Mouse (Mus musculus) spleen, adult 12 weeks (tissue): ENCODE measurements around the gene Grm4.

Experiments used
- DNase-seq: peaks from one replicate; pipeline ENCODE4 v3.0.0; 2022; ENCODE audit warnings: low spot score

Grm4 gene

DNA sequence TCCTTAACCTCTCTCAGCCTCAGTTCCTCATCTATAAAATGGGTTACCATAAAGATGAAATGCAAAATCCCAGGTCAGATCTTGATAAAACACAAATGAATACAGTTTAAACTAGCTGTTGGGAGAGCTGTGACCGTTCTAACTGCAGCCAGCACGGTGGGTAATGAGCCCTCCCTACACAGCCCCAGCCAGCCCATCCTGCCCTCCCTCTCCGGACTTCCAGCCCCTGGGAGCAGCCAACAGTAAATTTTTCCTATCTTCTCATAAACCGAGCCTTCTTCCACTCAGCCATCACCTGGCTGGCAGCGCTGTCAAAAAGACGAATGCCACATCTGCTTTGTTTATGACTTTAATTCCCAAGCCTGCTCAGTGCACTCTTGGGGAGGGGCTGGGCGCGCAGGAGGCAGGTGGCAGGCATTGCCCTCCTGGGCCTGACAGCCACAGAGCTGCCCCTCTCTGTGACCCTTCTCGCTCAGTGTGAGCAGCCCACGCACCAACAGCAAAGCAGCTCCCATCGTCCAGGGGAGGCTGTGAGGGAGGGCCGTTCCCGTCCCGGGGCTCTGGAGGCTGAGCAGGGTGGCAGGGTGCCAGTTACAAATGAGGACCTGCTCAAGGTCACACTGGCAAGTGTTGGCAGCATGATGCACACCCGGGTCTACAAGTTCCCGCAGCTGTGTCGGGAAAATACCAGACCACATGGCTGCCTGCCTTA lies 75.7 kb downstream of the Grm4 start:
- DNase-seq, result no peak

DNA sequence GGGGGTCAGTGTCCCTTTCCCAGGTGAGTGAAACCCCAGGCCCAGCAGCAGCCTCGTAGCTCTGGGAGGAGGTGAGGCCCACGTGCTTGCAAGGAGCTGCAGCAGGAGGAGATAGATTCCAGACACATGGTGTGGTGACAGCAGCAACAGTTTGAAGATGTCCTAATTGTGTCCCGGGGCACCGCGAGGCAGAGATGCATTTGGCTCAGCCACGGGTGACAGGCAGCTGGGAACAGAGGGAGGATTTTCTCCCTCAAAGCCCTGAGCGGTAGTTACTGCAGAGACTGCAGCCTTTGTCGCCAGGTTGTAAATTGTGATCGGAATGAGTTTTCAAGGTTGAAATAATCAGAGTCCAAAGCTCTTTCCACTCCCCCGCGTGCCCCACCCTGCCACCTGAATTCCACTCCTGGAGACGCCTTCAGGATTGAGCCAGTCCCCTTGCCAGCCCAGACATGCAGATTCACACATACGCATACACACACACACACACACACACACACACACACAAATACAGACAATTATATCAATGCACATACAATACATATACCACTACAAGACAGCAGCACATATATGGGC lies 78.6 kb downstream of the Grm4 start:
- DNase-seq, result no peak

DNA sequence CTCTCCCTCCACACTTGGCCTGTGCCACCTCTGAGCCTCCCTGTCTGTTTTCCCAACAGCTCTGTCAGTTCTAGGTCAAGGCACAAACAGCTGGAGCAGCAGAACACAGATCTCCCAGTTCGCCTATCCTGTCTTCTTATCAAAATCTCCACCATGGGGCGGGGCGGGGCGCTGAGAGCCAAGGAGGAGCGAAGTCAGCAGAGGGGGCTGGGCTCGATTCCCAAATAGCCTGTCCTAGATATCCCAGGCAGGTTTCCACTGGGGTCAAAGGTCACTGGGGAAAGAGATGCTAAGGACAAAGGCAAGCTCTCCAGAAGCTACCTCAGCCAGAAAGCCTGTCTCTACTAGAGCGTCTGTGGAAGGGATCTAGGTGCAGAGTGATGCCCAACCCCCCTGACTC lies 79.4 kb downstream of the Grm4 start:
- DNase-seq, result no peak

DNA sequence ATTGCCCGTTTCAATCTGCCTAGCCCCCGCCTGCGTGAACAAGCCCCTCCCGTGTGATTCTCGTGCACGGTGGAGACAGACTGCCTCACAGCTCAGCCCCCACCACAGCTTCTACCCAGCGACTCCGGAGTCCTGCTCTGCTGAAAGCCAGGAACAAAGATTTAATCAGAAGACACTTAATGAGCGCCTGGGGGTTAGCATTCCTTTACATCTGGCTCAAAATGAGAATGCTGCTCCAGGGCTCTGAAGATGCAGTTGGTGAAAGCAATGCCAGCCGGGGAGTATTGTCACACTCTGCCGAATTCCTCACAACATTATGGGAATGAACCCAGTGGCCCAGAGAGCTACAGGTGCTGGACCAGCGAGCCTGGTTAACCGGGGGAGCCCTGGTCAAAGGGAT lies 85.4 kb downstream of the Grm4 start:
- DNase-seq, result no peak

DNA sequence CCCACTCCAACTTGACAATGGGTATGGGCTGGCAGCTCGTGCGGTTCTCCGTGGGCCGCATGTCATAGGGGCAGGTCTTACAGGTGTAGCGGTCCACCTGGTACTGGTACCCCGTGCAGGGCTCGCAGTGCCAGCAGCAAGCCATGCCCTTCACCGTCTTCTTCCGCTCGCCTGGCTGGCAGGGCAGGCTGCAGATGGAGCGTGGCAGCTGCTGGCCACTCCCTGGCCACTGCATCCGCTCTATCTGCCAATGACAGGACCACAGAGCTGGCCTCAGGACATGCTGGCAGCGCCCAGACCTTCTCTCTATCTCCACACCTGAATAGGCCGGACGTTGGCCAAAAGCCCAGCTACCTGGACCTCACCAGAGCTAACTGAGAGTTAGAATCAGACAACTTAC lies 86.0 kb downstream of the Grm4 start:
- DNase-seq, result no peak

DNA sequence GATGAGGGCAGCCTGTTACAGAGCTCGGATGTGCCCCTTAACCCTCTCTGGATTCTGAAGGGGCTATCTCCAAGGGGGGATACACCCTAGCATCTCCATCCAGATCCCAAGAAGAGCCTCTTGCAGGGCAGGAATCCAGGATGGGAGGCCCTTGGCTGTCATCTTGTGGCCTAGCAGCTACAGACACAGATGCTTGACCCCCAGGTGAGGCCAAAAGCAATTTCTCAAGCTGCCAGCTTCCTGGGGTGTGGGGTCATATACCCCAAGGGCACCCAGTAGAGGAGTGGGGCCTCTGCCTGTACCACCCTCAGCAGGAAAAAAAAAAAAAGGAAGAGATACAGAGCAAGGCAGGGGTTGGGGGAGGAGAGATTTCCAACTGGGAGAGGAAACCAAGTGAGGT lies 87.1 kb downstream of the Grm4 start:
- DNase-seq, result no peak

DNA sequence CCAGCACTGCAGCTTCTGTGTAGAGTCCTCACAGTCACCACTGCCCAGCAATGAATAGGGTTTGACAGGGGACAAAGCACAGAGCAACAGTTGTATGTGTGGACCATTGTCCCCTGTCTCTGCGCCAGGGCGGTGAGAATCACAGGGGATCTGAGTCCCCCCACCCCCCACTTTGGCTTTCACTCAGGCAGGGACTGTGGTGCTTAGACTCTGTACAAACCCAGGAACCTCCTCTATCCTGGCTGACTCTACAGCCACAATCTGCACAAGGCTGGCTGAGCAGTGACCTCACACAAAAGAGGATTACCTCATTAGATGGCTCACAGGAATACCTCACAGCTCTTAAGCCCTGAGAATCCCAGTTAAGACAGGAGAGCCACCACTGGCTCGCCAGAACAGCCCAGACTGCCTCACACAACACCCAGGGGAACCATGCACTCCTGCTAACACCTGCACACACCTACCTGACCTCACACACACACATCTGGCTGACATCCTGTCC lies 88.0 kb downstream of the Grm4 start:
- DNase-seq, result no peak

DNA sequence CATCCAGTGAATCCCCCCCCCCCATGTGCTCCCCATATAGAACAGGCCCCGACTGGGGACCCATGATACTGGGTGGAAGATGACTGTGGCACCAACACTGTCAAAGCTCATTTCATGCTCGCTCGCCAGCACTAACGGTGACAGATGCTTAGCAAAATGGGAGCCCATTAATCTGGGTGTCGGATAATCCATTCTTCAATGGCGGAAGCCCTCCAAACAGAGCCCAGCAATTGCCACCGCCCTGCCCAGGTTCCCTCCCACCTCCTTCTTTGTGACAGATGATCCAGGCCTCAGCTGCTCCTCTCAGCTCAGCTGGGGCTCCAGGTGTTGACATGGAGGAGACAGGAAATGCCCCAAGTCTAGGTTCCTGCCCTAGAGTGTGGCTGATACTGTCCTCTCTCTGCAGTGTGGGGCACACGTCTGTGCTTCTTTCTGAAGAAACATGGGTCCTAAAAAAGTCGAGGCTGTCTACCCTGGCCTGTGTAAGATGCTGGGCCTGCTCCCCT lies 89.0 kb downstream of the Grm4 start:
- no peak for DNase-seq

DNA sequence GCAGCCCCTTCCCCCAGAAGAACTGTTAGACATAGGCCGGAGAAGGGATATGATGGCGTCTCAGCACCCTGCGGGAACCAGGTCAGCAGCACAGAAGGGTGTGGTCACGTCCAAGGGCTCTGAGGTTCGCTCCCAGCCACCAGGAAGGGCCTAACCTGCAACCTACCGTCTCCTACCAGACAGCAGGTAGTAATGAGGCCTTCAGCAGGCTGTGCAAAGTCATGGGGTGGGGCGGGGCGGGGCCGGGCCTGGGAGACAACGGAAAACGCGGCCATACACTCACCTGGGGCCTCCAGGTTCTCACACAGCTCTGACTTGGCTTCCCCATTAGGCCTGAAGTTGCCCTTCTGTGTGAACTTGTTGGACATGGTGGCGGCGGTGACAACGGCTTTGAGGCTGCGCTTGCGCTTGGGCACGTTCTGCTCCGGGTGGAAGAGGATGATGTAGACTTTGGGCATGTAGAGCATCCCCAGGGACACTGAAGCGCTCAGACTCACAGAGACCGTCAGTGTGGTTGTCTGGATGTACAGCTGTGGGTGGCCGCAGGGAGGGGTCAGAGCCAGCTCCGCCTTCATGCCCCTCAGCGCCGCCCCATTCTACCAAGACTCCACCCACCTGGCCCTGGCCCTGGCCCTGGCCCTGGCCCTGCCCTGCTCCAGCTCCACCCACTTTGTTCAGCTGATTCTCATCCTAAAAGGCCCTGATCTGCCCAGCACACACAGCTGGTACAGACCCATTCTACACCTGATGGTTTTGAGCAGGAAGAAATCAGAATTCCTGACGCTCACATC lies 90.0 kb downstream of the Grm4 start:
- DNase-seq, result no peak

DNA sequence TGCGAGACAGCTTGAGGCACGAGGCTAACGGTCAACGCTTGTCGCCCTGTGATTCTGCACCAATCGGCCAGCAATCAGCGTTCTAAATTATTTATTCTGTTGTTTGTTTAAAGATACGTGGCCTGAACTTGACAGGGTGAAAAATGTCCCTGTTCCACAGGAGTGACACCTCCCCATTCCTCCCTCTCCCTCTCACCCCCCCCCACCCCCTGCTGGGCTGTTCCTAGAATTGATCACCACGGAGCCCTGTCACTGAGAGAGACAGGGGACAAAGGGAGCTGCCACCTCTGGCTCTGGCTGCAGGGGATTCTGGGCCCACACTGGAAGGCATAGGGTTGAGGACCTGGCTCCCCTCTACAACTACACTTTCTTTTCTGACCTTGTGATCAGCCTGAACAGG lies 91.4 kb downstream of the Grm4 start:
- no peak for DNase-seq

DNA sequence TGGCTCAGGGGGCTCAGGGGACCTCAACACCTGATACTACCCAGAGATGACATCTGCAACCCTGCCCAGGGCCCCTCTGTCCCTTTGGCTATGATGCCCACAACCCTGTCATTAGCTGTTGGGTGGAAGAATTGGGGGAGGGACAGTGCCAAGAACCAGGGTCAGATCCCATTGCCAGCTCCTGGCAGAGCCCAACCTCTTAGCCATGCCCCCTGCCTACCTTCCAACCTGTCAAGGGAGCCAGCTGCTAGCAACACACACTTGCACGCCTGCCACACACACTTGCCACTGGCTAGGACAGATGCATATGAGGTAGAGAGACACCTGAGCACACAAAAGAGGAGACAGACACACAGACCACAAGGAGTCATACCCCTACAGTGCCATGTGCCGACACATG lies 96.2 kb downstream of the Grm4 start:
- no peak for DNase-seq

DNA sequence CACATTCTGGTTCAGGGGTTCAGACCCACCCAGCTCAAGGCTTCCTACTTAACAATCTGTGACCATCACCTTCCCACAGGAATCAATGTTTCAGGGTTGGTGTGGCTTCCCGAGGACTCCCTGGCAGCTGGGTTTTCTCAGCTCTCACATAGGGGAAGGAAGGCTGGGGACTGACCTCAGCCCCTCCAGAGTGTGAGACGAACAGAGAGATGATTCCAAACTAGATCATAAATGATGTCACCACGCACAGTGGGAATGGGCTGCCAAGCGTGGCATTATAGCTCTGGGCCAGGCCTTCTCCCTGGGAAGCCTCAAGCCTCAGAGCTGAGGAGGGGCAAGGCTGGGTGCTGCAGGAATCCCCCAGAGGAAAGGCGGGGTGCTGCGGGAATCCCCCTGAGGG lies 96.8 kb downstream of the Grm4 start:
- no peak for DNase-seq

DNA sequence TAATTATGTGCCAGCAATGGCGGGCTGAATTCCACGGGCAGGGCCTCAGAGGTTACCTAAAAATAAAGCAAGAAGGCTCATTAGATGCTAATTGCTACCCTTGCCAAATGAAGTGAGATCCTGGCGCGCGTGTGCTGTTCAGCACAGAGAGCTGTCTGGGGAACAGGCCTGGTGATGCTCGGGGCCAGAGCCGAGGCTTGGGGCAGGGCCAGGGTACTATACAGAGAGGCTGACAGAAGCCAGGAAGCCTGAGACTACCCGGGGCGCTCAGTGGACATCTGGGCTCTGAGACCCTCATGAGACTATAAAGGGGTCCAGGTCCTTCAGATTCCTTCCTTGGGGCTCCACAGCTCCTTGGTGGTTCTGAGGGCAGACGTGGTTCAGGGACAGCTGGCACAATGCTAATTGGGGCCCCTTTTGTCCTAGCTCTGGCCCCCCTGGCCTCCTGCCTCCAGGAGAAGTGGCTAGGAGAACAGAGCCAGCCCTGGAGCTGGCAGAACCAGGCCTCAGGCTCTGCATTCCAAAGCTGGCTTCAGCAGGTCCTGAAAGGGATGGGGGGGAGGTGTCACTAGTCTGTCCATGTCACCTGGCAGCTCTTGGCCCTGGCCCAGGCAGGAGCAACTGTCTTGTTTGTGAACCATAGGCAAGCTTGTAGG lies 98.3 kb downstream of the Grm4 start:
- DNase-seq, result no peak

DNA sequence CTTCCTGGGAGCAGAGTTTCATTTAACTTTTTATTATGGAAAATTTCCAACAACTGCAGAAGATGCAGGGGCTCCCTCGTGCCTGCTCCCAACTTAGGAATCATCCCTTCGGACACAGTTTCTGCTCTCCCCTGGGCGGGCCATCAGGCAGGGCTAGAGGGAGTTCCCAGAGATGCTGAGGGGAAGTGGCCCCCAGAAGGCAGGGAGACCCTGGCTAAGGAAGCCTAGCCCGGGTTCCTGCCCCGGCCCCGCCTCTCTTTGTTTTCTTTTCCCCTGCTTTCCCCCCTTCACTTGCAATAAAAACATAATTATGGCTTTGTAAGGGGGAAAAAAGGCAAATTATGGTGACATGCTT lies 98.9 kb downstream of the Grm4 start:
- no peak for DNase-seq

DNA sequence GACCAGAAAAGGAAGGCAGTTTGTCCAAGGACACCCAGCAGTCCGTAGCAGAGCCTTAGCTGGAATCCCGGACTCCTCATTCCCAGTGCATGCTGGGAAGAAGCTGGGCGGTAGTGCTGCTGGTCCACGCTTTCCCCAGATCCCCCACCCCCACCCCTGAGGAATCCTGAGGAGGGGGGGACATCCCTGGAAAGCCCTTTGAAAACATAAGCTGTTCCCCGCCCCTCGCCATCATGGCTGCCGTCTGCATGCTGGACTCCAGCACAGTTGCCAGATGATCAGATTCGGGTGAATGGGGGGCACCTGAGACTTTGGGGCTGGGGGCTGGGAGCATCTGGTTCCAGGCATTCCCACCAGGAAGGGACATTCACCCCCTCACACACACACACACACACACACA lies 99.4 kb downstream of the Grm4 start:
- DNase-seq, result no peak

DNA sequence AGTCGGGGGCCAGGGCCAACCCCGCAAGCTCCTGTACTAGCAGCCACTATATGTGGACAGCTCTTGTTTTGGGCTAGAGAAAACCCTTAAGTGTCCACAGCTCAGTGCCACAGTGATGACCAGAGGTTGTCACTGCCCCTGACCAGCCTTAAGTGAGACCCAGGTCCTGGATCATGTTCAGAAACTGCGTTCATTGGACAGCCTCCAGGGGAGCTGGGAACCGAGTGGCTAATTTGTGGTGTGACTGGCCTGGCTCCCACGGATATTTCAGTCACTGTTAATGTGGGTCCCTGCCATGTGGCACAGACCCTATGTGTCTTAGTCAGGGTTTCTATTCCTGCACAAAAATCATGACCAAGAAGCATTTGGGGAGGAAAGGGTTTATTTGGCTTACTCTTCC lies 112.2 kb downstream of the Grm4 start:
- DNase-seq, result no peak

DNA sequence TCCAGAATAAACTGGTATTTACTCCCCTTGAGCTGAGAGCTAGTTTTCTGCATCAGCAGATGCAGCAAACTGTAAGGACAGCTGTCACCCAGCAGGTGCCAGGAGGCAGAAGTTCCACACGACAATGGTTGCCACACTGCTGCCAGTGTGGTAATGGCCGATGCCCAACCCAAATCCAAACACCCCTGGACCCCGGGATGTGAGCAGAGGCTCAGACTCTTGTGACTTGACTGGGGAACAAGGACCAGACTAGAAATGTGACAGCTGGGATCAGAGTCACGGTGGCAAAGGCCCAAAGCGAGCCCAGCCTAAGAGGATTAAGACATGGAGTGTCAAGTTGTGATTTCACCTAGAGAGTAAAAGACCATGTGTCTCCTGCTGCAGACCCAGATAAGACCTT lies 112.7 kb downstream of the Grm4 start:
- DNase-seq, result no peak

DNA sequence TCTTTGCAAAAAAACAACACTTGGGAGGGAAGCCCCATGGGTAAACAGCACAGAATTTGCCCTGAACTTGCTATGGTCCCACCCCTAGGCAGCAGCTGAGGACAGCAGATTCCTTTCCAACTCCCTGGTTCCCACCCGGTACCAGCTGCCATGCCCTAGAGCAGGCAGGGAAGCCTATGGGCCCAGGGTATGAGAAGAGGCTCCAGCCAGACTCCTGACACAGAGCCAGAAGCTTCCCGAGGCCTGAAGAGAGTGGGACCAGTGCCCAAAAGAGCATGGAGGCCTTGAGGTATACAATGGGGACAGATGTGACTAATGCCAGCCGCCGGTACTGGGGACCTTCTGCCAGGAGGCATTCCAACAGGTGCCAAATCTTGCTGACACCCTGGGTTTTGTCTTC lies 114.2 kb downstream of the Grm4 start:
- no peak for DNase-seq

DNA sequence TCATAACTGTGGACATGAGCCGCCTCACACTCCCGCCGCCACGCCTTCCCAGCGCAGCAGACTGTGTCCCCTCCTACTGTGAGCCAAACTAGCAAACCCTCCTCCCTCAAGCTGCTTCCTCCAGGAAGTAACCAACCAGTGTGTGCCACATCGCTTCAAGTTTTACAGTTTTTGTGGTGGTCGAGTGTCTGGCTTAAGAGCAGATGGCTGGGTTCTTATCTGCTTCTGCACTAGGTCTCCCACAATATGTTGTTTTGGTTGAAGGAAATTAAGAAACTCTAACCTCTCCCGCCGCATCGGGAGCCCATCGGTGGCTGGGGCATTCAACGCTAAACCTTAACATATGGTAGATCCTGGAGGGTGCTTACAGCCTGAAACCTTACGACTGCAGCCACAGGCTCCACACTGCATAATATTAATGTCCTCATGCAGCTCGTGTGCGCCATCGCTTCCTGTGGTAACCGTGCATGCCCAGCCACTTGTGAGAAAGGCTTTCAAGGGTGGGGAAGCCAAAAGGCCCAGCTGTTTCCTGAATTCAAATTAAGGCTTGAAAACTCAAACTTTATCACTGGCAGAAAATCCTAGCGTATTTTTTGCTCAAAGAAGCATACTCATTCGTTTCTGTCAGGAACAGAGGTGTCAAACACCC lies 115.7 kb downstream of the Grm4 start:
- peak; percentile 53 for DNase-seq

DNA sequence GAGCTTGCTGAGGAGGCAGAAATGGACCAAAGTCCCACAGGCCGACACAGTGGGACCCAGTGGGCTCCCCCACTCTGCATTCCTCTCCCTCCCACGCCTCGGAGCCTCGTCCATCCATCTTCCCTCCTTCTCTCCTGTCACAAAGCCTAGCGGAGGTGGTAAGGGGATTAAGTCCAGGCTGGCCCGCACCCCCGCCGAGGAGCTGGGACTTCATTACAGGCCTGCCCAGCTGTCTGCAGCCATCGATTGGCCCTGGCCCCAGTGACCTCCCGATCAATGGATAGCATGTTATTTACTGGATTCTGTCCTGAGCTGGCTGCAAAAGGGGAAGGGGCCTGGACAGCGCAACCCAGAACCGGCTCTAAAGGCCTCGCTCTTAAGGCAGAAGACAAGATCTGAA lies 120.0 kb downstream of the Grm4 start:
- DNase-seq, result no peak

DNA sequence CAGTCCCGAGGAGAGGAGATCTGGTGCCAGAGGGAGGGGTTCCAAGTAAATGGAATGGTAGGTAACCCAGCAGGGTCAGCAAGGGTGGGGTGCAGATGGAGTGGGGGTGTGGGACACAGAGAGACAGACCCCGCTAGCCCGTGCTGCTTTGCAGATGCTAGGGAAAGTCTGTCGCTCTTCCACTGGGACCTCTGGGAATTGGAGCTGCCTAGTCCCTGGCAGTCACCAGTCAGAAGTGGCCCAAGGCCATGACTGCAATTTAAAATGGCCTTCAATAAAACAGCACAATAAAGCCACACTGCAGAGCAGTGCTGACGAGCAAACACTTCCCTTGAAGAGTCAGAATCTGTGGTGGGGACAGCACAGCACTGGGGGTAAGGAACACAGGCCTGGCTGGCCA lies 127.3 kb downstream of the Grm4 start:
- no peak for DNase-seq

DNA sequence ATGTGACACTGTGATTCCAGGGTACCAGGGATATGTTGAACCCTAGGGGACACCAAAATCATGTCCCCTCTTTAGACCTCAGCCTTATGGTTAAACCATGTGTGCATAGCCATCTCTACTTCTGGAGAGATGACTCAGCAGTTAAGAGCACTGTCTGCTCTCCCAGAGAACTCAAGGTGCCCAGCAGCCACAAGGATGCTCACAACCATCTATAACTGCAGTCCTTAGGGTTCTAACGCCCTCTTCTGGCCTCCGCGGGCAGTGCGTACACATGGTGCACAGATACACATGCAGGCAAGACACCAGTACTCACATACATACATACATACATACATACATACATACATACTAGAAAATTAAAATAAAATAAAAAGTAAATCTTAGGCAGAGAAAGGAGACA lies 127.8 kb downstream of the Grm4 start:
- no peak for DNase-seq
